Mouse (Mus musculus) heart, adult 2 months (tissue): ENCODE data around the gene Sfn.

Experiments used
- CTCF ChIP-seq: fragments of 200-600 bp; IDR thresholded peaks from 2 replicates; pipeline ENCODE4 v1.8.1; 2022; ENCODE audit warnings: antibody characterized with exemption, mild to moderate bottlenecking, moderate library complexity
- POLR2A ChIP-seq: fragments of 200-500 bp; IDR thresholded peaks from 2 replicates; pipeline ENCODE4 v1.6.1; 2011; ENCODE audit warnings: mild to moderate bottlenecking, low read depth, low read length, control low read depth; ENCODE audit not compliant: insufficient read depth

DNA sequence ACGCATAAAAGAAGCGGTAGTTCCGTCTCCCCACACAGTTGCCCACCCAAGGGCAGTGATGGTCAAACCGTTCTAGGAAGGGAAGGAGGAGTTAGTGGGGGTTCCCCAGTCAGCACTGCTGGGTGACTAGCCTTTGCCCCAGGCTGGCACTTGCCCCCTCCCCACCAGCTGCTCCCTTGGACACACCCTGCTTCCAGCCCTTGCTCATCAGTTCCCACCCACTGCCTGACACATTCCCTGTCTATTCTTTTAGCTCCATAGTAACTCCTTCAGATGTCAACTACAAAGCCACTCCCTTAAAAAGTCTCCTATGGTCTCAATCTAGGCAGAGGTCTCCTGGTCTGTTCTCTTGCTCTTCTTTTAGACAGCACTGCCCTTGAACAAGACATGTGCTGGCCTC, 11.9 kb upstream of the Sfn start:
- TF ChIP-seq POLR2A (no peak), CTCF (no peak)
